Mouse (Mus musculus) forebrain, embryonic 16.5 days (tissue): Measurements from ENCODE around the gene Gm853. TPM values are rescaled to one million over a fixed set of nuclear protein-coding genes. Genes with fewer than 3 reads are reported as not detected.
A peak's percentile ranks its signal among the peaks of the same experiment; 100 is the strongest.

Experiments
- ATAC-seq: fragments of 200-750 bp; cut with Nextera tagmentation; 2 replicates; pipeline ENCODE4 v1.8.0; 2017; ENCODE audit warnings: mild to moderate bottlenecking, moderate library complexity
- H3K27ac ChIP-seq: fragments of 300-500 bp; sonication (generic); 2 replicates; pipeline ENCODE4 v1.5.1; 2014; ENCODE audit warnings: low read length, control low read depth
- H3K27me3 ChIP-seq: fragments of 300-500 bp; sonication (generic); replicated peaks from 2 replicates; pipeline ENCODE4 v1.6.1; 2014; ENCODE audit warnings: low read length; ENCODE audit not compliant: control insufficient read depth, insufficient read depth
- H3K36me3 ChIP-seq: fragments of 300-500 bp; sonication (generic); 2 replicates; pipeline ENCODE4 v1.6.1; 2014; ENCODE audit not compliant: control insufficient read depth, insufficient read depth
- H3K4me1 ChIP-seq: fragments of 300-500 bp; sonication (generic); replicated peaks from 2 replicates; pipeline ENCODE4 v1.6.1; 2014; ENCODE audit warnings: low read length; ENCODE audit not compliant: control insufficient read depth, insufficient read depth
- H3K4me2 ChIP-seq: fragments of 300-500 bp; sonication (generic); 2 replicates; pipeline ENCODE4 v1.6.1; 2014; ENCODE audit warnings: mild to moderate bottlenecking, low read length, control low read depth
- H3K4me3 ChIP-seq: fragments of 300-500 bp; sonication (generic); replicated peaks from 2 replicates; pipeline ENCODE4 v1.5.1; 2014; ENCODE audit warnings: mild to moderate bottlenecking, low read length, control low read depth
- H3K9ac ChIP-seq: fragments of 300-500 bp; sonication (generic); replicated peaks from 2 replicates; pipeline ENCODE4 v1.6.1; 2014; ENCODE audit warnings: low read depth, low read length, control low read depth
- H3K9me3 ChIP-seq: fragments of 300-500 bp; sonication (generic); 2 replicates; pipeline ENCODE4 v1.6.1; 2016; ENCODE audit warnings: low read length; ENCODE audit not compliant: control insufficient read depth
- WGBS: fragments of 180-500 bp; shearing (Covaris S2); extraction: QIAGEN DNeasy Blood & Tissue Kit; methylation state at CpG from one replicate; pipeline ENCODE4 v1.1.7; 2014; 5-methylcytosine and 5-hydroxymethylcytosine counted together
- polyA plus RNA-seq: library from polyadenylated mRNA; unstranded; fragments of >200 nt; fragmentation: Nextera tagmentation; extraction: Ambion mirVana; gene quantifications from 2 replicates; pipeline ENCODE4 v1.2.1, GENCODE M21; 2015

Gm853 gene
- polyA plus RNA-seq, 1 experiment from 2014 or later: 0.09 TPM

GRCm38 (mm10) chr4:130198694-130199670 is 23.2 kb downstream of the Gm853 start:
- H3K9me3 ChIP-seq: no peaks in the 10 kb centered on the region; the same call in 1 of the 2 replicates
- no peak overlapping the region for H3K27ac ChIP-seq
- H3K36me3 ChIP-seq: no peaks in the 10 kb centered on the region
- ATAC-seq: peak; percentile 82
- H3K4me1 ChIP-seq: peaks cover 6% of the 10 kb centered on the region; the same call in 1 of the 2 replicates
- WGBS: 16% methylated on average over 35 of the region's 35 CpGs
- no peaks in the 10 kb centered on the region; the same call in 1 of the 2 replicates for H3K27me3 ChIP-seq
- H3K9ac ChIP-seq: peak overlapping the region; percentile 61
- peak overlapping the region; percentile 47 for H3K4me3 ChIP-seq
- peak overlapping the region; percentile 88 for H3K4me2 ChIP-seq

GRCm38 (mm10) chr4:130196542-130196941 is 25.7 kb downstream of the Gm853 start:
- no peaks in the 10 kb centered on the region for H3K9me3 ChIP-seq
- no peak overlapping the region for H3K4me2 ChIP-seq
- H3K36me3 ChIP-seq: no peaks in the 10 kb centered on the region
- no peak overlapping the region for H3K4me3 ChIP-seq
- peaks cover 6% of the 10 kb centered on the region; the same call in 1 of the 2 replicates for H3K4me1 ChIP-seq
- 71% methylated on average over 8 of the region's 8 CpGs for WGBS
- no peak overlapping the region for H3K9ac ChIP-seq
- no peak overlapping the region for H3K27ac ChIP-seq
- ATAC-seq: no peak
- no peaks in the 10 kb centered on the region; the same call in 1 of the 2 replicates for H3K27me3 ChIP-seq

DNA sequence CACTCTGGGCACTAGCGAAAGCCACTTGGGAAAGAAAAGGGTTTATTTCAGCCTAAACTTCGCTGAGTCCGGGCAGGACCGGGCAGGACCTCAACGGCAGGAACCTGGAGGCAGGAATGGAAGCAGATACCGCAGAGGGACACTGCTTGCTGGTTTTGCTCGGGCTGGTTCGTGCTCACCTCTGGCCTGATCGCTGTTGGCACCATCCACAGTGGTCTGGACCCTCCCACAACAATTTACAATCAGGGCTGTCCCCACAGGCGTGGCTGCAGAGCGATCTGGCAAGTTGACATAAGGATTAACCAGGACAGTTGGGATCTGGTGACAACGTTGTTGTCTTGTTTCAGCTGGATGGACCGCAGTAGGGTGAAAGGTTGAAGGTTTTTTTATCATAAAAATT is 26.3 kb downstream of the Gm853 start:
- Histone ChIP-seq H3K36me3 (no peaks in the 10 kb centered on the region), H3K27me3 (no peaks in the 10 kb centered on the region; the same call in 1 of the 2 replicates), H3K9ac (no peak overlapping the region), H3K9me3 (no peaks in the 10 kb centered on the region), H3K4me1 (peaks cover 6% of the 10 kb centered on the region; the same call in 1 of the 2 replicates), H3K27ac (no peak overlapping the region), H3K4me2 (no peak overlapping the region), H3K4me3 (no peak overlapping the region)
- no peak for ATAC-seq
- 68% methylated on average over 13 of the region's 13 CpGs for WGBS

DNA sequence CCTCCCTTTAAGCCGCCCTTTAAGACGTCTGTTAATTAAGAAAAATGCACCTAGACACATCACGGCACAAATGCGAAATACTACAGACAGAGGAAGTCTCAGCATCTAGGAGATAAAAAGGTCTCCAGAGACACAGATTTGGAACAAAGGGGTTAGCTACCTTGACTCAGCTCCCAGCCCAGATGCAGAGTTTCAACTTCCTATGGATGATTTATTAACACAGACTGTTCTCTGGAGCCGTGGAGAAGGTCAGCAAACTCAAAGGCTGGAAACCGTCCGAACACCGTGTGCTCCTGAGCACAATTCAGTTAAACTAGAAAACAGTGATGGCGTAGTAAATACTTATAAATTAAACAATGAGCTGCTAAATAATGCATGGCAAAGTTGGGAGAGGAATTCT is 29.9 kb downstream of the Gm853 start:
- Histone ChIP-seq H3K27ac (no peak overlapping the region), H3K9me3 (no peaks in the 10 kb centered on the region), H3K4me3 (no peak overlapping the region), H3K9ac (no peak overlapping the region), H3K27me3 (no peaks in the 10 kb centered on the region), H3K4me1 (peaks cover 3% of the 10 kb centered on the region), H3K36me3 (no peaks in the 10 kb centered on the region), H3K4me2 (no peak overlapping the region)
- WGBS: 40% methylated on average over 9 of the region's 9 CpGs
- no peak for ATAC-seq

- Histone ChIP-seq H3K36me3 (no peaks in the 10 kb centered on the region), H3K9ac (no peak overlapping the region), H3K4me2 (no peak overlapping the region), H3K4me3 (no peak overlapping the region), H3K27me3 (no peaks in the 10 kb centered on the region), H3K4me1 (peaks cover 10% of the 10 kb centered on the region), H3K9me3 (no peaks in the 10 kb centered on the region), H3K27ac (no peak overlapping the region)
- WGBS: 65% methylated on average over 7 of the region's 7 CpGs
- no peak for ATAC-seq
Observed at GRCm38 (mm10) chr4:130189606-130190005, 32.6 kb downstream of the Gm853 start.

DNA sequence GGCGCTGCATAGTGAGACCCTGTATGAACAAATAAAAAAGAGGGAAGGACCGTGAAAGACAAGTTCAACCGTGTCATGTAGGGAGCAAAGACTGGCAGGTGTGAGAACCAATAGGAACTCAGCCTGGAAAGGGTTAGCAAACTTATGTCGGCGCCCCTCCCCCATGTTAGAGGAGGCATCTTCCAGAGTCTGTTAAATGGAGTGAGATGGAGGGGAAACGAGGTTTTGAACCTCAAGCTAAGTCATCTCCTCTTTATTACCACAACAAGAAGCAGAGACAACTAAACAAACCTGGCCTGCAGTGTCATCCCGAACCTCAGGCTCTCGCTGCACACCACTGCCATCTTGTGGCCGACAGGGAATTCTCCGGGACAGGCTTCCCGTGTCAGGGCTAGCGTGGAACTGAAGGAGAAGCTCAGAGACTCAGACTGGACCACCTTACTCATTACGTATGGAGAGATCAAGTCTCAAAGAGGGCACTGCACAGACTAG is 33.3 kb downstream of the Gm853 start:
- no peak overlapping the region for H3K9ac ChIP-seq
- H3K4me1 ChIP-seq: peaks cover 10% of the 10 kb centered on the region
- whole genome bisulfite sequencing: 3% methylated on average over 13 of the region's 13 CpGs
- H3K4me2 ChIP-seq: peak overlapping the region; percentile 44
- peak overlapping the region; percentile 22 for H3K4me3 ChIP-seq
- H3K27me3 ChIP-seq: no peaks in the 10 kb centered on the region
- H3K9me3 ChIP-seq: no peaks in the 10 kb centered on the region
- ATAC-seq: peak; percentile 73; the same call in 1 of the 2 replicates
- H3K27ac ChIP-seq: no peak overlapping the region
- H3K36me3 ChIP-seq: no peaks in the 10 kb centered on the region

- WGBS: 69% methylated on average over 12 of the region's 12 CpGs
Observed at GRCm38 (mm10) chr4:130186891-130187290, 35.3 kb downstream of the Gm853 start.

DNA sequence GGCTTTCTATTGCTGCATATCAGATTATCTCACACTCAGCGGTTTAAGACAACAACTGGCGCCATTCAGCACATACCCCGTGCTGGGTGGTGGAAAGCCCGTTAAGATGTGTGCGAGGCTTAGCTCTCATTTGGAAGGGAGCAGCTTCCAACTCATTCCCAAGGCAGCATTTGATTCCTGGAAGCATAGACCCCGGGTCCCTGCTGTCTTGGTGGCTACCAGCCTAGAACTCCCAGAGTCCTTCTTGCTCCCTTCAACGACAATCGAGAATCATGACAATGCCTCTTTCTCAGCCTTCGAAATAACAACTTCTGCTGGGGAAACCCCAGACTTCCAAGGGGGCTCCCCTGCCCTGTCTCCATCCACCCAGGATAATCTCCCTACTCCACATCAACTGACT is 35.8 kb downstream of the Gm853 start:
- Histone ChIP-seq H3K4me1 (peaks cover 15% of the 10 kb centered on the region), H3K9me3 (no peaks in the 10 kb centered on the region), H3K27ac (no peak overlapping the region), H3K4me2 (no peak overlapping the region), H3K9ac (no peak overlapping the region), H3K36me3 (no peaks in the 10 kb centered on the region), H3K27me3 (no peaks in the 10 kb centered on the region), H3K4me3 (no peak overlapping the region)
- ATAC-seq: no peak
- WGBS: 48% methylated on average over 9 of the region's 9 CpGs

More at GRCm38 (mm10) chr4:130186891-130187290, 35.3 kb downstream of the Gm853 start:
- H3K4me1 ChIP-seq: peaks cover 13% of the 10 kb centered on the region
- H3K27ac ChIP-seq: no peak overlapping the region
- H3K4me3 ChIP-seq: no peak overlapping the region
- no peak for ATAC-seq
- no peaks in the 10 kb centered on the region for H3K9me3 ChIP-seq
- no peaks in the 10 kb centered on the region for H3K27me3 ChIP-seq
- no peaks in the 10 kb centered on the region for H3K36me3 ChIP-seq
- no peak overlapping the region for H3K4me2 ChIP-seq
- no peak overlapping the region for H3K9ac ChIP-seq

DNA sequence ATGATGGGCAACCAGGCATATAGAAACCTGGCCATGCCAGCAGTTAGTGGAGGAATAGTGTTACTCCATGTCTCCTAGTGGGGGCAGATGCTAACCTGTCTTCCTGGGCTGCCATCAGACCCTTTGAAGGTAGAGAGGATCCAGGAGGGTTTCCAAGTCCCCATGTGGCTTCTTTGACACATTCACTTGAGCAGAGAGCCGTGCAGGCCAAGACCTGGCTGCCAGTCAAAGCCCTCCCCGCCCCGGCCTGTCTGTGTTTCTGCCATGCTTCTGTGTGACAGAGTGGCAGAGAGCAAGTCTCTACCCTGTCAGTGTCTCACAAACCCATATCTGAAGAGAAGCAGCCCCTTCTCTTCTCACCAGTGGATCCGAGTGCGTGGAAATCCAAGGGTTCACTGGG is 38.3 kb downstream of the Gm853 start:
- Histone ChIP-seq H3K27me3 (no peaks in the 10 kb centered on the region), H3K27ac (no peak overlapping the region), H3K4me3 (no peak overlapping the region), H3K4me1 (peaks cover 15% of the 10 kb centered on the region), H3K36me3 (no peaks in the 10 kb centered on the region), H3K4me2 (no peak overlapping the region), H3K9me3 (no peaks in the 10 kb centered on the region), H3K9ac (no peak overlapping the region)
- no peak for ATAC-seq
- WGBS: 66% methylated on average over 5 of the region's 5 CpGs
